Mouse (Mus musculus): ENCODE data around the gene Ooep.

DNA sequence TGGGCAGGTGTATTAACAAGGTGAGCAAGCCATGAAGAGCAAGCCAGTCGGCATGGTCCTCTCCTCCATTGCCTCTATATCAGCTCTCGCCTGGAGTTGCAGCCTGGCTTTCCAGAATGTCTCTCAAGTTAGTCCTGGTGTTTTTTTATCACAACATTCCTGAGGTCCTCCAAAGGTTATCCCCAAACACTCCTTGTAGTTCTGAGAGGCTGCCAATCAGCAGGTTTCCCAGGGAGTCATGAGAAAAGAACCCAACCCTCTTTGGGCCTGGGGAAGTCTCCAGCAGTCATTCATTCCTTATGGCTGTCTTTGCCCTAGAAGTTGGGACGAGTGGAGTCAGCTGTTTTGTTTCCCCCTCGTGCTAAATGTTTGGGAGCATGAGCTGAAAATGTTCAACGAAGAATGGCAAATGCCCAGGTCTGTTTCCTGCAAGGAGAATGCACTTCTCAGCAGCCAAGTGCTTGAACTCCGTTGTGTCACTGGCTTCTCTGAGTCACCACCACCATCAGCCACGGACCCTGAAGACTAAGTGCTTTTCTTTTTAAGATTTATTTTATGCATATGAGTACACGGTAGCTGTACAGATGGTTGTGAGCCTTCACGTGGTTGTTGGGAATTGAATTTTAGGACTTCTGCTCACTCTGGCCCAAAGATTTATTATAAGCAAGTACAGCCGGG lies 5.6 kb downstream of the Ooep start:
- no peak for TF ChIP-seq POLR2A (IDR thresholded peaks at IDR 0.05; ENCODE audit: insufficient read depth, low read depth, low read length)
- TF ChIP-seq CTCF (IDR thresholded peaks at IDR 0.05; ENCODE audit: insufficient read depth, low read depth, low read length), result no peak

Measured in olfactory bulb, adult 2 months (tissue).